Mouse (Mus musculus) liver, embryonic 11.5 days (tissue): ENCODE results near the gene Kansl2. TPM values are rescaled to one million over a fixed set of nuclear protein-coding genes. Genes with fewer than 3 reads are reported as not detected.

ENCODE experiments used
- ATAC-seq: fragments of 200-750 bp; cut with Nextera tagmentation; replicated peaks from 2 replicates; pipeline ENCODE4 v1.8.0; 2017; ENCODE audit warnings: moderate number of reproducible peaks, mild to moderate bottlenecking, moderate TSS enrichment, moderate library complexity; ENCODE audit not compliant: low FRiP score
- DNase-seq: peaks from one replicate; pipeline ENCODE4 v3.0.0-alpha.2; 2017; ENCODE audit warnings: low spot score
- H3K27ac ChIP-seq: fragments of 300-500 bp; sonication (generic); 2 replicates; pipeline ENCODE4 v1.5.1; 2014; ENCODE audit warnings: mild to moderate bottlenecking, low read depth, low read length, control low read depth
- H3K27me3 ChIP-seq: fragments of 300-500 bp; sonication (generic); replicated peaks from 2 replicates; pipeline ENCODE4 v1.6.1; 2014; ENCODE audit warnings: low read length, mixed read lengths; ENCODE audit not compliant: control insufficient read depth, insufficient read depth
- H3K36me3 ChIP-seq: fragments of 300-500 bp; sonication (generic); 2 replicates; pipeline ENCODE4 v1.6.1; 2014; ENCODE audit warnings: mild to moderate bottlenecking, low read length, moderate library complexity, mixed read lengths; ENCODE audit not compliant: control insufficient read depth, insufficient read depth
- H3K4me1 ChIP-seq: fragments of 300-500 bp; sonication (generic); replicated peaks from 2 replicates; pipeline ENCODE4 v1.6.1; 2014; ENCODE audit warnings: low read length, mixed read lengths; ENCODE audit not compliant: control insufficient read depth, insufficient read depth
- H3K4me2 ChIP-seq: fragments of 300-500 bp; sonication (generic); 2 replicates; pipeline ENCODE4 v1.6.1; 2014; ENCODE audit warnings: mild to moderate bottlenecking, control low read depth, moderate library complexity
- H3K4me3 ChIP-seq: fragments of 300-500 bp; sonication (generic); 2 replicates; pipeline ENCODE4 v1.5.1; 2014; ENCODE audit warnings: low read depth, low read length, control low read depth
- H3K9ac ChIP-seq: fragments of 300-500 bp; sonication (generic); 2 replicates; pipeline ENCODE4 v1.6.1; 2014; ENCODE audit warnings: low read depth, low read length, control low read depth
- H3K9me3 ChIP-seq: fragments of 300-500 bp; sonication (generic); 2 replicates; pipeline ENCODE4 v1.6.1; 2016; ENCODE audit warnings: low read length, inconsistent platforms, mixed read lengths; ENCODE audit not compliant: control insufficient read depth
- WGBS: fragments of 180-500 bp; shearing (Covaris S2); extraction: QIAGEN DNeasy Blood & Tissue Kit; methylation state at CpG from one replicate; pipeline ENCODE4 v1.1.7; 2014; 5-methylcytosine and 5-hydroxymethylcytosine counted together
- polyA plus RNA-seq: library from polyadenylated mRNA; unstranded; fragments of >200 nt; fragmentation: Nextera tagmentation; extraction: Ambion mirVana; gene quantifications from 2 replicates; pipeline ENCODE4 v1.2.1, GENCODE M21; 2014

Gene Kansl2
- polyA plus RNA-seq, result 92.6 and 94.2 TPM in 2 replicates

DNA sequence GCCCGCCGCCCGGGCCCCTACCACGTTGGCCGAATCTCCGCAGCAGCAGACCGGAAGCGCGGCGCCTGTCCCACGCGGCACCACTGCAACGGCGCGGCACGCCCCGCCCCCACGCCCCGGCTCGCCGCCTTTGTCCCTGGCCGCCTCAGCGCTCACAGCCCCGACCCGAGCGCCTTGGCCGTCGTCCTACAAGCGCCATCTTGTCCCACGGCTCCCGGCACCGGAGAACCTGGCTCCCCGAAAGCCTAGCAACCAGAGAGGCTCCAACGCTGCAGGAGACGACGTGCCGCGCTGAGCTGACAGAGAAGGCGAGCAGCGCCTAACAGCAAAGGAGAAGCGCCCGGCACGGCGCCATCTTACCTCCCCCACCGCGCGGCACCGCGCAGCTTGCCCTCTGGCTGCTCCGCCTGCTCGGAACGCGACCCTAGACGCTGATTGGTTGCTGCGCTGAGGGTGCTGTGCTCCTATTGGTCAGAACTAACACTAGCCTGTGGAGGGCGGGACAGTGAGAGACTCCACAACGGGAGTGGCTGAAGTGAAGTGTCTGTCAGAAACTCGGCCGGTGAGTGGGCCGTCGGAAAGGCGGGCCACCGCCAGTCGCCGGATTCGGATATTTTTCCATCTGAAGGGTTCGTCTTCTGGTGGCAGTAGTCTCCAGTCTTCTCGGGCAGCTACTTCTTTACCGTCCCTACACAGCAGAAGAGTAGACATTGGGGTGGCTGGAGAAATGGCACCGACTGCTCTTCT, at the start of gene Kansl2:
Gene Kansl2 (minus strand): TSS at position 384 of the 747 bp plus-strand sequence.
- Histone ChIP-seq H3K9me3 (no peaks in the 10 kb centered on the region), H3K4me1 (peaks cover 7% of the 10 kb centered on the region), H3K4me3 (peak within 1 kb of the TSS; percentile 91), H3K27me3 (no peaks in the 10 kb centered on the region), H3K4me2 (peak within 1 kb of the TSS; percentile 88), H3K27ac (peak within 1 kb of the TSS; percentile 96), H3K36me3 (peaks cover 16% of the 10 kb centered on the region), H3K9ac (peak within 1 kb of the TSS; percentile 94)
- peak; percentile 100 for ATAC-seq
- peak; percentile 93 for DNase-seq
- under 1% methylated on average over 69 of the region's 70 CpGs for WGBS

DNA sequence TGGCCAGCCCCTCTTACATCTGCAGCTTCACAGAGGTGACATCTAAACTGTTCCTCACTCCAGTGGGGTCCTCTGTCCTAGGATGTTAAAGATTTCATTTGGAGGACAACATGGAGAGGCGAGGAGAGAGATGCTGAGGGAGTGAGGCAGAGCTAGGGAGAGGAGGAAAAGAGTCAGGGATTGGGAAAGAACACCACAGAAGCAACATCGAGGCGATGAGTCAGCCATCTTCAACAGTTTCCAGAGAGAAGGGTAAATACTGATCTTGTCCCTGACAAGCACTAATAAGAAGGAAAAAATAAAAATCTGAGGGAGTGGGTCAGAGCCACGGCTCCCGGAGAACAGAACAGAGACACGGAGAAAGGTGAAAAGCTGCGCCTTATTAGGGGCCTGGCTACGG, 48.9 kb upstream of the Kansl2 start:
- Histone ChIP-seq H3K9me3 (no peaks in the 10 kb centered on the region), H3K4me3 (no peak overlapping the region), H3K27me3 (no peaks in the 10 kb centered on the region), H3K4me2 (no peak overlapping the region), H3K4me1 (peaks cover 3% of the 10 kb centered on the region; the same call in 1 of the 2 replicates), H3K36me3 (no peaks in the 10 kb centered on the region), H3K9ac (no peak overlapping the region), H3K27ac (no peak overlapping the region)
- DNase-seq, result no peak
- no peak for ATAC-seq
- 76% methylated on average over 8 of the region's 8 CpGs for WGBS

DNA sequence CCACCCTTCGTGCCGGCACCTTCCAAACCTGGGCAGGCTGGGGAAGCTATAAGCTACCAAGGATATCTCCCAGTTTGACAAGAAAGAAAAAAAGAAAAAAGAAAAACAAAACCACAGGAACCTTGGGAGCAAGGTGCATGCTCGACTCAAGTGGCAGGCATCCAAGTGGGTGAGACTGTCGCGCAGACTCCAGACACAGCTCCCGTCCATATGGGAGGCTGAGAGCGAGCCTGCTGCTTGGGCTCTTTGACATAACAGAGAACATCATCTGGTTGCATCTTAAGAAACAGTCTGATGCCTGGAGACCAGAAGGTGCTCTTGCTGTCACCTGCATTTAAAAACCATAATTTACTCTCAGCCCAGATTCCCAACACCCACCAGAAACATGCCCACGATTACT, 48.3 kb upstream of the Kansl2 start:
- Histone ChIP-seq H3K27me3 (no peaks in the 10 kb centered on the region; the same call in 1 of the 2 replicates), H3K9ac (no peak overlapping the region), H3K9me3 (no peaks in the 10 kb centered on the region), H3K27ac (no peak overlapping the region), H3K4me1 (peaks cover 3% of the 10 kb centered on the region; the same call in 1 of the 2 replicates), H3K36me3 (no peaks in the 10 kb centered on the region), H3K4me2 (no peak overlapping the region), H3K4me3 (no peak overlapping the region)
- 84% methylated on average over 8 of the region's 8 CpGs for WGBS
- no peak for DNase-seq
- ATAC-seq, result no peak

DNA sequence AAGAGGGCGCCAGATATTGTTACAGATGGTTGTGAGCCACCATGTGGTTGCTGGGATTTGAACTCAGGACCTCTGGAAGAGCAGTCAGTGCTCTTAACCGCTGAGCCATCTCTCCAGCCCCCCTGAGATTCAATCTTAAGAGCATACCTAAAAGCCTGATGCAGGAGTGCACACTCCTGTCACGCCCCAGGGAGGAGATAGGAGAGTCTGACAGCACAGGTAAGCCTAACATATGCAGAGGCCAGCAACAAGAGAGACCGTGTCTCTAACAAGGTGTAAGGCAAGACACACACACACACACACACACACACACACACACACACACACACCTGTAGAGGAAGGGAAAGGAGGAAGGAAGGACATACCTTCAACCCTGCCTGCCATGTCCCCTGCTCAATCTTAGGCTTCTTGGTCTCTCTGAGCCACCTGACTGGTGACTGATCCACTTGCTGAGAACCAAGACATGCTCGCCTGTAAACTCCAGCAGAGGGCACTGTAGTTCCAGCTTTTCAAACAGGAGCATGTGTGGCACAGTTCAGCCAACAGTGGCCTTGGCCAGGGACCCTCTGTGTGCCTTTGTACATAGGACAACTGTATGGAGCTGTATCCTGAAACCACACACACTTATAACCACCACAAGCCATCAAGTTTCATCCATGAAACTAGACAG, 45.9 kb upstream of the Kansl2 start:
- no peak overlapping the region for H3K9ac ChIP-seq
- no peaks in the 10 kb centered on the region for H3K36me3 ChIP-seq
- no peak overlapping the region for H3K4me3 ChIP-seq
- WGBS, result 35% methylated on average over 5 of the region's 5 CpGs
- H3K27me3 ChIP-seq, result no peaks in the 10 kb centered on the region; the same call in 1 of the 2 replicates
- ATAC-seq, result peak; percentile 80
- H3K4me1 ChIP-seq, result no peaks in the 10 kb centered on the region
- H3K4me2 ChIP-seq, result no peak overlapping the region
- H3K27ac ChIP-seq, result no peak overlapping the region
- H3K9me3 ChIP-seq, result no peaks in the 10 kb centered on the region
- DNase-seq, result peak; percentile 60

DNA sequence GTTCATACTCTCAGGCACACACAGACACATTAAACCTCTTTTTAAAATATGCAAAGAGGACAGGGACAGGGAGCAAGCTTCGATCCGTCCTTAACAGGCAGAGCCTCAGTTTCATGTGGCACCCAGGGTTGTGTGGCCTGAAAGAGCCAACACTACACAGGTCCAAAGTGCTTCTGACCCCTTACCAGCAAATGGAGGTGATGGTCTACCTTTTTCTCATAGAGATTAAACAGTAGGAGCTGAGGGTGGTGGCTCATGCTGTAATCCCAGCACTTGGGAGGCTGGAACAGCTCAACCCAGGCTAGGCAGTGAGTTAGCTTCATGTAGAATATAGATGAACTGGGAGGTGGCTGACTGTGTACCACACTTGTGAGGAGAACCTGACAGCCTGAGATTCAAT, 45.2 kb upstream of the Kansl2 start:
- Histone ChIP-seq H3K9me3 (no peaks in the 10 kb centered on the region), H3K4me1 (no peaks in the 10 kb centered on the region), H3K4me3 (no peak overlapping the region), H3K4me2 (no peak overlapping the region), H3K27me3 (no peaks in the 10 kb centered on the region; the same call in 1 of the 2 replicates), H3K36me3 (no peaks in the 10 kb centered on the region), H3K27ac (no peak overlapping the region), H3K9ac (no peak overlapping the region)
- DNase-seq, result no peak
- no peak for ATAC-seq
- WGBS, result 88% methylated on average over 2 of the region's 2 CpGs

DNA sequence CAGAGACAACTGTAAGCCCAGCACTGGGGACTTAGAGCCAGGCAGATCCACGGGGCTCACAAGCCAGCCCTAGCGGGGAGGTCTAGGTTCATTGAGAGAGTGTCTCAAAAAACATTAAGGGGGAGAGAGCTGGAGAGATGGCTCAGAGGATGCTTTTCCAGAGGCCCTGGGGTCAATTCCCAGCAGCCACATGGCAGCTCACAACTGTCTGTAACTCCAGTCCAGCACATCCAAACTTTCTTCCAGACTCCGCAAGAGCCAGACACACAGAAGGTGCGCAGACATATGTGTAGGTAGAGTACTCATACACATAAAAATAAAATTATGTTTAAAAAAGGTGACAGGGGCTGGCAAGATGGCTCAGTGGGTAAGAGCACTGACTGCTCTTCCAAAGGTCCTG, 39.2 kb upstream of the Kansl2 start:
- Histone ChIP-seq H3K9ac (no peak overlapping the region), H3K9me3 (no peaks in the 10 kb centered on the region), H3K27ac (no peak overlapping the region), H3K4me2 (no peak overlapping the region), H3K4me3 (no peak overlapping the region), H3K36me3 (no peaks in the 10 kb centered on the region), H3K27me3 (no peaks in the 10 kb centered on the region; the same call in 1 of the 2 replicates), H3K4me1 (peaks cover 4% of the 10 kb centered on the region; the same call in 1 of the 2 replicates)
- DNase-seq (no peak), ATAC-seq (no peak)
- WGBS, result 77% methylated on average over 4 of the region's 4 CpGs

DNA sequence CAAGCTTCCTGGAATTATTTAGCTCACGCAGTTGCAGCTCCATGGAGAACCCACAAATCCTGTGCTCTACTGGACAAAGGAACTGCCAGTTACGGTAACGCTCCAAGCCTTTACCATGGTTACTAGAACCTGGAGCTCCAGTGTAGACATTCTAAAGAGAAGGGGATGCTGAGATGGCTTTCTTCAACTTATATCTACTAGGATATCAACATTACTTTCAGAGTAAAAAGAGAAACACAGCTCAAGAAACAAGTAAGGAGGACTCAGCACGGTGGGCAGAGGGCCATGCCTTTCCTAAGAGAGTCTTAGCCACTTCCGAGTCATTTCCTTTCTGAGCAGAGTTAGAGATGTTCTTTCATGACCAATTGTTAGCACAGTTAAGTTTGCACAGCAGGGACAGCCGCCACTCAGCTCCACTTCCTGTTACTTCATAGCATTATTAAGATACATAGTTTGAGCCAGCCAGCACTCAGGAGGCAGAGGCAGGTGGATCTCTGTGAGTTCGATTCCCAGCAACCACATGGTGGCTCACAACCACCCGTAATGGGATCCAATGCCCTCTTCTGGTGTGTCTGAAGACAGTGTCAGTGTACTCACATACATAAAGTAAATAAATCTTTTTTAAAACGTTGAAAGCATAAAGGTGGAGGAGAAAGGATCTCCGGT, 36.9 kb upstream of the Kansl2 start, which contains the start of the genes Ccnt1 and 4930415O20Rik:
Gene Ccnt1 (minus strand): TSS at position 51 of the 666 bp plus-strand sequence.
Gene 4930415O20Rik (plus strand): TSS at position 132 of the 666 bp plus-strand sequence.
- DNase-seq, result no peak
- Histone ChIP-seq H3K4me3 (no peak within 1 kb of the TSS), H3K9me3 (no peaks in the 10 kb centered on the region), H3K4me1 (peaks cover 6% of the 10 kb centered on the region), H3K36me3 (no peaks in the 10 kb centered on the region), H3K27me3 (no peaks in the 10 kb centered on the region), H3K9ac (no peak within 1 kb of the TSS), H3K4me2 (no peak within 1 kb of the TSS), H3K27ac (no peak within 1 kb of the TSS)
- ATAC-seq, result no peak
- 68% methylated on average over 10 of the region's 10 CpGs for WGBS

DNA sequence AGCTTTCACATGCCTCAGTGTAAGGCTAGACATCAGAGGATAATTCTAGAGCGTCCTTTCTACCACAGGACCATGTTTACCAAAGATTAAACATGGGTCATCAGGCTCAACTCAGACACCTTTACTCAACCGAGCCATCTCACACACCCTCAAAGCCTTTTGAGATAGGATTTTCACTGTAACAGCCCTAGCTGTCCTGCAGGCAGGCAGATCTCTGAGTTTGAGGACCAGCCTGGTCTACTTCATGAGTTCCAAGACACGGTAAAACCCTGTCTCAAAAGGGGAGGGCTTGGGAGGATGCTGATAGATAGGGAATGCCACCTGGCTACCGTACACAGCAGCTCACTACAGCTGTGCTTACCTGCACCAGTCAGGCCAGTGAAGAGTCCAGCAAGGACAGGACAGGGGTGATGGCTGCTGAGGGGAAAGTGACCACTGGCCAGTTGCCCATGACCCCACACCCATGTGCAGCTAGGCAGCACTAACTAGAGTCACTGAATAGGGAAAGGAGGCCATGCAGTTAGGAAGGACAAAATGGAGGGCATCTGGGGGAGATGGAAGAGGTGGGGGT, 35.8 kb upstream of the Kansl2 start:
- Histone ChIP-seq H3K4me3 (no peak overlapping the region), H3K27ac (no peak overlapping the region), H3K27me3 (no peaks in the 10 kb centered on the region), H3K36me3 (no peaks in the 10 kb centered on the region), H3K4me1 (peaks cover 17% of the 10 kb centered on the region), H3K9ac (no peak overlapping the region), H3K9me3 (no peaks in the 10 kb centered on the region), H3K4me2 (no peak overlapping the region)
- no peak for DNase-seq
- ATAC-seq, result no peak
- 80% methylated on average over 4 of the region's 4 CpGs for WGBS
